Mouse (Mus musculus) heart, adult 11 months (tissue): ENCODE measurements around the gene Polr2l.

Source experiments
- DNase-seq: peaks from one replicate; pipeline ENCODE4 v3.0.0; 2022

The Polr2l gene

DNA sequence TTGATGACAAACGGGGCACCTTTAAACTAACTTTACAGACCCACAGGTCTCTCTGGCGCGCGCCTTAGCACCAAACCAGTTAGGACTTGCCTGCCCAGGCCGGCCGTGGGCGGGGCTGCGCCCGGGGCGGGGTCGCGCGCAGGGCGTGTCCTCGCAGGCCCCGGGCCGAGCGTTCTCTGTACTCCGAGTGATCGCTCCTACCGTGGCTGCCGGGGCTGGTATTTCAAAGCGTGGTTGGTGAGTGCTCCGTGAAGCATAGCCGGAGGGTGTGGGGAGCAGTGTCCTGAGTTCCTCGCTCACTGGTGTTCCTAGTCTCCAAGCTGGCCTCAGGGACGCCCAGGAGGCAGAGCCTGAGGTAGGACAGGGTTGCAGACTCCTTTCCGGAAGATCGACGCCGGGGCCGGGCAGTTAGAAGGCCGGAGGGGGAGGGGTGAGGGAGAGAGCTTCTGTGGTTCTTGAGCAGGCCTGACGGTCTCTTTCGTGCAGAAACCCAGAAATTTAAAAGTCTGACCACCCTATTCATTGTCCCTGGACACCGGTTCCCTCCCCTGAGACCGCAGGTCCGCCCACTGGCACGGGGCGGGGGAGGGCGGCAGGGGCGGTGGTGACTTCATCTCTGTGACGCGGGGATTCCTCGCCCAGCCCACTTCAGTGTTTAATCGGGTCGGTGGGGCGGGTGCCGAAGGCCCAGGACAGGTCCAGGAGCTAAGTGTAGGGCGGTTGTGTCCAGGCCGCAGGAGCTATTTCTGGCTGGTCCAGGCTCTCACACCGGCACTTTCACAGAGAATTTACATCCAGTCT, 7.5 kb downstream of the Polr2l start, which contains the start of gene Cd151:
Cd151 (plus strand) TSS at position 163 of the 801 bp plus-strand sequence.
- peak; percentile 99 for DNase-seq

DNA sequence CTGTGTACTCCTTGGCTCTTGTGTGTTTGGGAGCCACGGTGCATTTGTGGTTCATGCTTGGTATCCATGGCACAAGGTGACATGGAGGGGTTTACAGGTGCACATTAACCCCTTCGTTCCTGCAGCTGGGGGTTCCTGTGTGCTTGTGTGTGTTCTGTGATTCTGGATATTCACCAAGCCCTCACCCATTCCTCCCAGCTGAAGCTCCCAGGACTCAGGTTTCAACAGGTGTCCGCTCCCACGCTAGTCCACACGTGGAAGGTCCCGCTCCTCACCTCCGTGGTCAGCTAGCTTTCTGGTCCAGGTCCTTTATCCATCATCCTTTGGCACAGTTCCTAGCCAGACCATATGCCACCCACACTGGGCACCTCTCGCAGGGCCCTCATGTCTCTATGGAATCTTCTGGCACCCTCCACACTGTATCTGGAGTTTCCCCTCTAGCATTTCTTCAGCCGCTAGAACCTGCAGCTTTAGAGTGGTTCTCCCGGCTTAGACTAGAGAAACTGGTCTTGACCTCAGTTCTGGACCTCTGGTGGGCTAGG, 8.3 kb downstream of the Polr2l start:
- DNase-seq, result peak; percentile 94

DNA sequence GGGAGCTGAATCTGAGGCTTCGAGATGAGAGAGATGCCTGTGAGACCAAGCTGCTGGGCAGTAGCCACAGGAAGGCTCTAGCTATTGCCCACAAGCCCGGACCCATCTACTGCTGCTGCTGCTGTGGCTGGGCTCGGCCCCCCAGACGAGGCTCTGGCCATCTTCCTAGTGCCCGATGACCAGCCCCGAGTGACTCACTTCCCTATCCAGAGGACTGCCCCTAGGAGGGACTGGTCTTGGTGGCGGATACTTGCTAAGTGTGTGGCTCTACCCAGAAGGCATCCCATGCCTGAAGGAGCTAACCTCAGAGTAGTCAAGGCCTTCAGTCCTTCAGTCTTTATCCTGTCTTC, 8.9 kb downstream of the Polr2l start:
- DNase-seq, result peak; percentile 98

DNA sequence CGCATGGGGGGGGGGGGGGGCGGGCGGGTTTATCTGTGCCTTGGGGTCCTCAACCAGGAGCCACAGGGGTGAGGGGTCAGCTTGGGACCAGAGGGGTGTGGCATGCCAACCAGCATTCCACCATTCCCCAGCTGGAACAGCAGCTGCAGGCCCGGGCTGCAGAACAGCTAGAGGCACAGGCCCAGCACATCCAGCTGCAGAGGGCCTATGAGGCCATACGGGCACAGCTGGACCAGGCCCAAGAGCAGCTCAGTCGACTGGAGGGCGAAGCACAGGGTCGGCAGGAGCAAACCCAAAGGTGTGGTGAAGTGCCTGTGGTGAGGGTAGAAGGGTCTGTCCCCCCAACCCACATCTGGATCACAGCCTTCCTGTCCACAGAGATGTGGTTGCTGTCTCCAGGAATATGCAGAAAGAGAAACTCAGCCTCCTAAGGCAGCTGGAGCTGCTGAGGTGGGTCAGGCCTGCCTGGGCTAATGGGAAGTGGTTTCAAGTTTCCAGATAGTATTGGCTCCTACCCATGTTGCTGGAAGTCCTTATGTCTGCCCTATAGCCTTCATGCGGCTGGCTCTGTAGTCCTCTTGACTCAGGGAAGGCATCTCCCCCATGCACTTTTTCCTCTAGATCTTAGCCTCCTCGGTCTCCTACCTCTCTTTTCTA, 9.4 kb downstream of the Polr2l start:
- peak; percentile 96 for DNase-seq

DNA sequence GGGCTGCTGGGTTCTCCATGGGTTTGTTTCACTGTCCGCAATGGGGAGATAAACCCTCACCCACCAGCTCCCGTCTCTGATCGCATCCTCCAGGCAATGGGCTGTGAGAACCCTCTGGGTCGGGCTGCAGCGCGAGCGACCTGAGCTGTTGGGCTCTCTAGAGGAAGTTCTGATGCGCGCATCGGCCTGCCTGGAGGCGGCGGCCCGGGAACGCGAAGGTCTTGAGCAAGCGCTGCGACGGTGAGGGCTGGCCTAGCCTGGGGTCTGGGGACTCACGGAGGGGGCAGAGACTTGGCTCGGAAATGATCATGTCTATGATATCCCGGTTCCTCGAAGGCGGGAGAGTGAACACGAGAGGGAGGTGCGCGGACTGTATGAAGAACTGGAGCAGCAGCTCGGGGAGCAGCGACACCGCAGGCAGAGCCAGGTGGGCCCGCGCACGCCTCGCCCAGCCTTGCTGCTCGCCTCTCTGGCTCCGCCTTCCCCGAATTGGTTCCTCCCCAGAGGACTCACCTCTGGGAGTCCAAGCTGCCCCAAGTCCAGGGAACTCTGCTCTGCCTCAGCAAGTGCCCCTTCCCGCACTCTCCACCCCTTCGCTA, 10.2 kb downstream of the Polr2l start:
- peak; percentile 97 for DNase-seq

GRCm38 (mm10) chr7:141463824-141464602, 10.9 kb downstream of the Polr2l start:
- DNase-seq, result peak; percentile 99

DNA sequence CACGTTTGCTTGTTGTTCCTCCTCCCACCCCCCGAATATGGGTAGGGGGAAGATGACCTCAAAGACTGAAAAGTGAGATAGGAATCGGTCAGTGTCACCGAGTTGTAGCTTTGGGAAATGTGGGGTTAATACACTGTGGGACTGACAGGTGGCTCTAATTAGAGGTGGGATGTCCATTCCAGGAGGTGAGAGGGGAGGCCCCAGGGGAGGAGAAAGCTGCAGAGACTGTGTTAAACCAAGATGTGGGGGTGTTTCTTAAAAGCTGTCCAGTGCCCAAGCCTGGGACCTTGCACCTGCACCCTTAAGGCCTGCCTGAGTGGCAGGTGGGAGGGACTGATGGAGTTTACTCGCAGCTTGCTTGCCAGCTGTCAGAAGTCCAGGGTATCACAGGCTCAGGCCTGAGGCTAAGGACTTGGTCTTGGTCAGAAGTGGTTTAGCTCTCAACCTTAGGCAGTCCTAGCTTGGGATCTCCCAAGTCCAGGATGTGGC, 12.6 kb downstream of the Polr2l start:
- peak; percentile 97 for DNase-seq

- DNase-seq, result peak; percentile 98
These were observed 13.2 kb downstream of the Polr2l start for GRCm38 (mm10) chr7:141461521-141462332.

GRCm38 (mm10) chr7:141460391-141461113, 14.4 kb downstream of the Polr2l start, which contains the start of gene Cracr2b:
Gene Cracr2b, plus strand, starts transcription at chr7:141461094.
- DNase-seq, result peak; percentile 98

DNA sequence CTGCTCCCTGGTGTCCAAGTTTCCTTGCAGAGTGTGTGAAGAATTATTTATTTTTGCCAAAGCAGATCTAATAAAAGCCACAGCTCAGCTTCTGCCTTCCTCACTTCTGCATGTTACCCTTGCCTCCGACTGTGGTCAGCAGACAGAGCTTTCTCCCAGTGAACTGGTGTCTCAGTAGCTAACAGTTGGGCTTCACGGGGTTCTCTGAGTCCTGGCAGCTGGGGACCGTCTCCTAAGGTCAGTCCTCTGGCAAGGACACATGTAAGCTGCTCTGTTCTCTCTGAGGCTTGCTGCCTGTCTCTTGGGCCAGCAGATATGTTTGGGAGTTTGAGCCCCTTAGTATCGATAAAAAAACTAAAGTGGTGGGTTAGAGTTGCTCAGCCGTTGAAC, 14.9 kb downstream of the Polr2l start:
- peak; percentile 95 for DNase-seq

- peak; percentile 96 for DNase-seq
These were observed 15.6 kb downstream of the Polr2l start for GRCm38 (mm10) chr7:141459301-141459711.

DNA sequence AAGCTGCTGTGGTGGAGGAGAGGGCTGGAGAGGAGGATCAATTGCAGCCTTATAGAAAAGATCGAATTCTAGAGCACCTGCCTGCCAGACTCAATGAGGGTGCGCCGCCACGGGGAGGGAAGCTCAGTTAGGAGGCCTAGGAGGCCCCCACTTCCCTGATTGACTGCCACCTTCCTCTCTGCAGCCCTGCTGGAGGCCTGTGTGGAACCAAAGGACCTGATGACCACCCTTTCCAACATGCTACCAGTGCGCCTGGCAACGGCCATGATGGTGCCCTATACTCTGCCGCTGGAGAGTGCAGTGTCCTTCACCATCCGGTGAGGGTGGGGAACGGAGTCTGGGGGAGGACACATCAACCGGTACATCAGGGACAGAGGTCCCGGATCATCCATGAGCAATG, 16.3 kb downstream of the Polr2l start:
- DNase-seq, result peak; percentile 95

DNA sequence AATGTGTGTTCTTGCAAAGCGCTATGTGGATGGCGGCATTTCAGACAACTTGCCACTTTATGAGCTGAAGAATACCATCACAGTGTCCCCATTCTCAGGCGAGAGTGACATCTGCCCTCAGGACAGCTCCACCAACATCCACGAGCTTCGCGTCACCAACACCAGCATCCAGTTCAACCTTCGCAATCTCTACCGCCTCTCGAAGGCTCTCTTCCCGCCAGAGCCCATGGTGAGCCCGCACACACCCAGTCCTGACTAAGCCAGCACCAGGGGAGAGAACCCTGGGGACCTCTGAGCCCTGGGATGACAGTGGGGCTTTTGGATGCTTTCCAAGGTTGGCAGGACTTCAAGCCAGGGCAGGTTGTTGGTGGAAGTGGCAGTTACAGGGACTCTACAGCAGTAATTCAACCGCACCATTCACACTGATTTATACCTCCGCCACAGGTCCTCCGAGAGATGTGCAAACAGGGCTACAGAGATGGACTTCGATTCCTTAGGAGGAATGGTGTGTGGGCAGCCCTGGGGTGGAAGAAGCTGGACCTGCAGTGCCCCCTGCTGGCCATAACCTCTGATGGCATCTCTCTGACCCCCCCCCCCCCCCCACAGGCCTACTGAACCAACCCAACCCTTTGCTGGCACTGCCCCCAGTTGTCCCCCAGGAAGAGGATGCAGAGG, 16.8 kb downstream of the Polr2l start:
- DNase-seq, result peak; percentile 97

DNA sequence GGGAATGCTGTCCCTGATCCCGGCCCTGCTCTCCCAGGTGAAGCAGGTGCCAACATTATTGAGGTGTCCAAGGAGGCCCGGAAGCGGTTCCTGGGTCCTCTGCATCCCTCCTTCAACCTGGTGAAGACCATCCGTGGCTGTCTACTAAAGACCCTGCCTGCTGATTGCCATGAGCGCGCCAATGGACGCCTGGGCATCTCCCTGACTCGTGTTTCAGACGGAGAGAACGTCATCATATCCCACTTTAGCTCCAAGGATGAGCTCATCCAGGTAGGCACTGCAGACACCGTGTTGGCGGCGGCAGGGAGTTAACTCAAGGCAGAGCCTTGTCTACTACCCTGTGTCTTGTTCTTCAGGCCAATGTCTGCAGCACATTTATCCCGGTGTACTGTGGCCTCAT, 17.7 kb downstream of the Polr2l start:
- DNase-seq, result peak; percentile 95

DNA sequence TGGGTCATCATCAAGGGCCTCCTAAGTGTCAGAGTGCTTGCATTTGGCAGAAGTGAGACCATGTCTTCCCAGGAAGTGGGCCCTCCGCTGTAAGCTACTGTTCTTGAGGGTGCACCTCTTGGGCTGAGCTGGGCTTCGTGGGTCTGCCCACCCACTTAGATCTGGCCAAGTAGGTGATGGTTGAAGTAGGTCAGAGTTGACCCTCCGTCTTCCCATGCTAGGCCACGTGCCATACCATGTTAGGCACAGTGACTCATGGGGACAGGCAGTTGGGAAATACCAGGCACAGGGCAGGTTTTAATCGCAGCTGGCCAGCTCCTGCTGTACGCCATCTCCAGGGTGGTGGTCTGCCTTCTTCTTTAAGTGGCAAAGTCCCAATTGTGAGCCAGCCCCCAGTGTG, 18.2 kb downstream of the Polr2l start:
- peak; percentile 97 for DNase-seq

DNA sequence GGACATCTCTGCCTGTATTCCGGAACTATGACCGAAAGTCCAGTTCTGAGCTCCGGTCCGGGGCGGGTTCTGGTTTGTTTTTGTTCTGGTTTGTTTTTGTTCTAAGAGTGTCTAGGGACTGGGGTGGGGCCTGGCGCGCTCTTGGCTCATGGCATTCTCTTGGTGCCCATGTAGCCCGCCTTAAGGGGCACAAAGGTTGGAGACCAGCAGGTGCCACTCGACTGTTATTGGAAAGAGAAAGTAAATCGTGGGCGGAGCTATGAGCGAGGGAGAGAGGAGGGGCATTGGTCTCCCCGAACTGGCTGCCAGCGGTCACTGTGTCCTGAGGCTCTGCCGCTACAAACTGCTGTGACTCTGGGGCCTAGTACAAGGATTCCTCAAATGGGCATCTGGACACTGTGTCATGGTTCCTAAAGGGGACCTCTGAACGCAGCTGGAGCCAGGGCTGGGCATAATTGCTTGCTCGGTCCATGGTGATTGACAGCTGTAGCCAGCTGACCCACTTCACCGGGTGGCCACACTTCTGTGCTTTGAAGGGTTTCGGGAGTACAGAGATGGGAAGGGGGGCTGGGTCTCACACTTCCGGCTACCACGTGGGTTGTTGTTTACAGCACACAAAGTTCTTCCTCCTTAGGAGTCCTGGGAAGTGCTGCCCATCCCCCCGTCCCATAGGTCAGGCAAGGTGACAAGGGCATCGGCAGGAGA, 19.2 kb downstream of the Polr2l start:
- peak; percentile 99 for DNase-seq

DNA sequence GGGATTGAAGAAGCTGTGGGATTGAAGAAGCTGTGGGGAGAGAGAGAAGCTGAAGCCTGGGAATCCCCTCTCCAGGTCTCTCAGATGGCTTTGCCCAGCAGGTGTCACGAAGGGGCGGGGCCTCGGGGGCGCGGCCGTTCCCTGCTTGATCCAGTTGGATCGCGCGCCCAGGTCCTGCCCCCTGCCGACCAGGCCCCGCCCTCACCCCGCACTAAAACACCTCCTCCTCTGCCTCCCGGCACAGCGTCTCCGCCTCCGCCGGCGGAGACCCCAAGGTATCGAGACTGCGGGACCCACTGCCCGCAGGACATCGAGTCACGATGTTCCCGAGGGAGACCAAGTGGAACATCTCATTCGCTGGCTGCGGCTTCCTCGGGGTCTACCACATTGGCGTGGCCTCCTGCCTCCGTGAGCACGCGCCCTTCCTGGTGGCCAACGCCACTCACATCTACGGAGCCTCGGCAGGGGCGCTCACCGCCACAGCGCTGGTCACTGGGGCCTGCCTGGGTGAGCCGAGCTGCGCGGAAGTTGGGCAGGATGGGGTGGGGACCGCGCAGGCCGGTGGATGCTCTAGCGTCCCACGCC, 19.9 kb downstream of the Polr2l start, which contains the start of gene Pnpla2:
Pnpla2 (plus strand) TSS at position 232 of the 585 bp plus-strand sequence.
- peak; percentile 100 for DNase-seq

- DNase-seq, result no peak
These were observed 21.3 kb downstream of the Polr2l start for GRCm38 (mm10) chr7:141453636-141454035.

- DNase-seq, result peak; percentile 92
These were observed 23.0 kb downstream of the Polr2l start for GRCm38 (mm10) chr7:141451928-141452327.
